In genomic region chr4:141570004-141570403, GRCm38 (mm10) we compare ENCODE assay signal across 11 mouse cellular contexts. TPM values are rescaled to one million over a fixed set of nuclear protein-coding genes. Genes with fewer than 3 reads are reported as not detected.
A peak's percentile ranks its signal among the peaks of the same experiment; 100 is the strongest.
DNase-seq lines count a peak whose midpoint lies in the region; ATAC-seq and TF ChIP-seq lines count a peak whose summit lies in the region.
"Had no signal": no experiment of that assay in that cellular context is flagged by ENCODE, and none has a peak within 500 bp of the region (broad histone marks: within the 10 kb centered on the region; RNA-seq: fewer than 3 reads in every experiment).

No protein-coding gene starts in this region.

- H3K4me1 ChIP-seq in intestine, postnatal 0 days (replicated peaks; ENCODE audit: control insufficient read depth, insufficient read depth, low read length): peaks cover 9% of the 10 kb centered on the region
- H3K4me1 ChIP-seq in intestine, embryonic 16.5 days (ENCODE audit: control insufficient read depth, insufficient read depth, low read length): peaks cover 38% of the 10 kb centered on the region
- H3K4me1 ChIP-seq in kidney, adult 2 months (ENCODE audit: control insufficient read depth, insufficient read depth, low read length): peaks cover 49% of the 10 kb centered on the region
- no peaks in the 10 kb centered on the region for H3K4me1 ChIP-seq in neural tube, embryonic 15.5 days
- no peaks in the 10 kb centered on the region for H3K4me1 ChIP-seq in midbrain, embryonic 16.5 days (ENCODE audit: control insufficient read depth, insufficient read depth, low read length)

- no peaks in the 10 kb centered on the region for H3K9me3 ChIP-seq in intestine, postnatal 0 days (ENCODE audit: control insufficient read depth)
- no peaks in the 10 kb centered on the region for H3K9me3 ChIP-seq in intestine, embryonic 16.5 days (ENCODE audit: control insufficient read depth, low read length)
- no peaks in the 10 kb centered on the region for H3K9me3 ChIP-seq in neural tube, embryonic 15.5 days (replicated peaks)
- no peaks in the 10 kb centered on the region for H3K9me3 ChIP-seq in midbrain, embryonic 16.5 days (replicated peaks; ENCODE audit: control insufficient read depth, low read length, poor library complexity, severe bottlenecking)
- H3K9me3 ChIP-seq: embryonic facial prominence, embryonic 15.5 days; stomach, embryonic 15.5 days had no signal

- no peaks in the 10 kb centered on the region for H3K36me3 ChIP-seq in intestine, postnatal 0 days (ENCODE audit: control insufficient read depth, insufficient read depth)
- no peaks in the 10 kb centered on the region for H3K36me3 ChIP-seq in intestine, embryonic 16.5 days (ENCODE audit: control insufficient read depth, insufficient read depth, low read length)
- H3K36me3 ChIP-seq in kidney, adult 2 months (ENCODE audit: control insufficient read depth, insufficient read depth, low read length): no peaks in the 10 kb centered on the region
- no peaks in the 10 kb centered on the region for H3K36me3 ChIP-seq in neural tube, embryonic 15.5 days
- H3K36me3 ChIP-seq in midbrain, embryonic 16.5 days (ENCODE audit: control insufficient read depth, insufficient read depth, low read length): no peaks in the 10 kb centered on the region
- H3K36me3 ChIP-seq: embryonic facial prominence, embryonic 15.5 days; stomach, embryonic 15.5 days had no signal

- no peaks in the 10 kb centered on the region for H3K27me3 ChIP-seq in intestine, postnatal 0 days (replicated peaks; ENCODE audit: control insufficient read depth, insufficient read depth, low read length)
- H3K27me3 ChIP-seq in intestine, embryonic 16.5 days (replicated peaks; ENCODE audit: control insufficient read depth, insufficient read depth, low read length): no peaks in the 10 kb centered on the region
- no peaks in the 10 kb centered on the region for H3K27me3 ChIP-seq in kidney, adult 2 months (replicated peaks; ENCODE audit: control insufficient read depth, insufficient read depth, low read length)
- no peaks in the 10 kb centered on the region for H3K27me3 ChIP-seq in neural tube, embryonic 15.5 days (replicated peaks)
- H3K27me3 ChIP-seq in midbrain, embryonic 16.5 days (ENCODE audit: control insufficient read depth, insufficient read depth, low read depth, low read length): no peaks in the 10 kb centered on the region
- H3K27me3 ChIP-seq: embryonic facial prominence, embryonic 15.5 days; stomach, embryonic 15.5 days had no signal

- peak; percentile 5; the same call in 1 of the 2 replicates for ATAC-seq in intestine, postnatal 0 days
- ATAC-seq in intestine, embryonic 16.5 days: no peak
- no peak for ATAC-seq in neural tube, embryonic 15.5 days (ENCODE audit: low FRiP score)
- ATAC-seq in midbrain, embryonic 16.5 days: no peak

- no peak overlapping the region for H3K9ac ChIP-seq in intestine, postnatal 0 days (ENCODE audit: low read depth, low read length)
- no peak overlapping the region for H3K9ac ChIP-seq in intestine, embryonic 16.5 days (ENCODE audit: low read depth, low read length)
- no peak overlapping the region for H3K9ac ChIP-seq in neural tube, embryonic 15.5 days (replicated peaks)
- H3K9ac ChIP-seq in midbrain, embryonic 16.5 days (ENCODE audit: low read depth, low read length): no peak overlapping the region
- H3K9ac ChIP-seq: embryonic facial prominence, embryonic 15.5 days; stomach, embryonic 15.5 days had no signal

- peak; percentile 100 for DNase-seq in R1 (ENCODE audit: low read depth, low spot score)
- DNase-seq in kidney, adult 2 months: peak; percentile 96
- DNase-seq in lung, postnatal 36 days: peak; percentile 87
- DNase-seq in c-Kit-positive CD71-positive TER-119-positive erythroid progenitor cells, embryonic 14.5 days (ENCODE audit: low spot score): no peak
- DNase-seq: cerebellum, adult 11 months had no signal

- H3K27ac ChIP-seq in intestine, postnatal 0 days (ENCODE audit: low read depth, low read length): peak overlapping the region; percentile 90; the same call in 1 of the 2 replicates
- no peak overlapping the region for H3K27ac ChIP-seq in intestine, embryonic 16.5 days (ENCODE audit: low read length)
- peak overlapping the region; percentile 90 for H3K27ac ChIP-seq in kidney, adult 2 months (ENCODE audit: insufficient read depth, low read depth, low read length)
- no peak overlapping the region for H3K27ac ChIP-seq in neural tube, embryonic 15.5 days (replicated peaks)
- no peak overlapping the region for H3K27ac ChIP-seq in midbrain, embryonic 16.5 days (ENCODE audit: low read length)
- H3K27ac ChIP-seq: embryonic facial prominence, embryonic 15.5 days; stomach, embryonic 15.5 days had no signal

- no peak overlapping the region for H3K4me2 ChIP-seq in intestine, postnatal 0 days (replicated peaks; ENCODE audit: low read depth)
- H3K4me2 ChIP-seq in intestine, embryonic 16.5 days (ENCODE audit: low read depth, low read length): no peak overlapping the region
- H3K4me2 ChIP-seq in neural tube, embryonic 15.5 days: no peak overlapping the region
- no peak overlapping the region for H3K4me2 ChIP-seq in midbrain, embryonic 16.5 days (ENCODE audit: low read length)
- H3K4me2 ChIP-seq: embryonic facial prominence, embryonic 15.5 days; stomach, embryonic 15.5 days had no signal

- WGBS in intestine, postnatal 0 days: 57% methylated on average over 6 of the region's 6 CpGs
- 65% methylated on average over 6 of the region's 6 CpGs for WGBS in intestine, embryonic 16.5 days
- 16% methylated on average over 6 of the region's 6 CpGs for WGBS in kidney, adult 2 months
- 74% methylated on average over 6 of the region's 6 CpGs for WGBS in neural tube, embryonic 15.5 days
- 85% methylated on average over 6 of the region's 6 CpGs for WGBS in midbrain, embryonic 16.5 days

- no peak for TF ChIP-seq POLR2A in kidney, adult 2 months (IDR thresholded peaks at IDR 0.05; ENCODE audit: low read depth, low read length)

- no peak overlapping the region for H3K4me3 ChIP-seq in intestine, postnatal 0 days (ENCODE audit: low read depth, low read length)
- H3K4me3 ChIP-seq in intestine, embryonic 16.5 days (ENCODE audit: low read length): no peak overlapping the region
- H3K4me3 ChIP-seq in kidney, adult 2 months (ENCODE audit: insufficient read depth, low read depth, low read length): no peak overlapping the region
- no peak overlapping the region for H3K4me3 ChIP-seq in neural tube, embryonic 15.5 days (replicated peaks)
- no peak overlapping the region for H3K4me3 ChIP-seq in midbrain, embryonic 16.5 days (ENCODE audit: low read depth, low read length)
- H3K4me3 ChIP-seq: embryonic facial prominence, embryonic 15.5 days; stomach, embryonic 15.5 days had no signal

- TF ChIP-seq CTCF in intestine, postnatal 0 days (IDR thresholded peaks at IDR 0.05; ENCODE audit: low read depth): no peak
- no peak for TF ChIP-seq CTCF in kidney, adult 2 months (conservative IDR thresholded peaks at IDR 0.05; ENCODE audit: insufficient read depth, insufficient read length, low read depth, low read length)

RNA-seq across cellular contexts. Expression of gene Spen, which starts 31.6 kb away (rescaled TPM):
- 3.2 and 4.0 TPM in 2 replicates for polyA plus RNA-seq in intestine, postnatal 0 days (2015; fragmentation: Nextera tagmentation; extraction: Ambion mirVana)
- polyA plus RNA-seq in intestine, embryonic 16.5 days (2015; fragmentation: Nextera tagmentation; extraction: Ambion mirVana): 6.2 and 6.3 TPM in 2 replicates
- polyA plus RNA-seq in kidney, adult 2 months (2012; rRNA removed): 15.9 and 19.6 TPM in 2 replicates
- polyA plus RNA-seq in neural tube, embryonic 15.5 days (2015; fragmentation: Nextera tagmentation; extraction: Ambion mirVana): 13.4 and 13.7 TPM in 2 replicates
- polyA plus RNA-seq in midbrain, embryonic 16.5 days (2015; fragmentation: Nextera tagmentation; extraction: Ambion mirVana): 13.6 and 19.2 TPM in 2 replicates

RNA-seq across cellular contexts. Expression of gene Fblim1, which starts 35.9 kb away (rescaled TPM):
- 52.8 and 59.2 TPM in 2 replicates for polyA plus RNA-seq in intestine, postnatal 0 days (2015; fragmentation: Nextera tagmentation; extraction: Ambion mirVana)
- 63.8 and 66.2 TPM in 2 replicates for polyA plus RNA-seq in intestine, embryonic 16.5 days (2015; fragmentation: Nextera tagmentation; extraction: Ambion mirVana)
- 10.2 and 10.5 TPM in 2 replicates for polyA plus RNA-seq in kidney, adult 2 months (2012; rRNA removed)
- polyA plus RNA-seq in neural tube, embryonic 15.5 days (2015; fragmentation: Nextera tagmentation; extraction: Ambion mirVana): 31.0 and 32.2 TPM in 2 replicates
- 35.6 and 37.8 TPM in 2 replicates for polyA plus RNA-seq in midbrain, embryonic 16.5 days (2015; fragmentation: Nextera tagmentation; extraction: Ambion mirVana)

RNA-seq across cellular contexts. Expression of gene Tmem82, which starts 48.4 kb away (rescaled TPM):
- polyA plus RNA-seq in intestine, postnatal 0 days (2015; fragmentation: Nextera tagmentation; extraction: Ambion mirVana): 42.0 and 45.7 TPM in 2 replicates
- polyA plus RNA-seq in intestine, embryonic 16.5 days (2015; fragmentation: Nextera tagmentation; extraction: Ambion mirVana): 31.7 and 36.4 TPM in 2 replicates
- polyA plus RNA-seq in kidney, adult 2 months (2012; rRNA removed): 29.0 and 32.3 TPM in 2 replicates
- polyA plus RNA-seq in neural tube, embryonic 15.5 days (2015; fragmentation: Nextera tagmentation; extraction: Ambion mirVana): 0.18 and 0.88 TPM in 2 replicates
- polyA plus RNA-seq in midbrain, embryonic 16.5 days (2015; fragmentation: Nextera tagmentation; extraction: Ambion mirVana): 0.14 and 0.43 TPM in 2 replicates

RNA-seq across cellular contexts. Expression of gene Slc25a34, which starts 53.6 kb away (rescaled TPM):
- 23.8 and 25.7 TPM in 2 replicates for polyA plus RNA-seq in intestine, postnatal 0 days (2015; fragmentation: Nextera tagmentation; extraction: Ambion mirVana)
- 7.4 and 10.5 TPM in 2 replicates for polyA plus RNA-seq in intestine, embryonic 16.5 days (2015; fragmentation: Nextera tagmentation; extraction: Ambion mirVana)
- polyA plus RNA-seq in kidney, adult 2 months (2012; rRNA removed): 30.1 and 33.8 TPM in 2 replicates
- polyA plus RNA-seq in neural tube, embryonic 15.5 days (2015; fragmentation: Nextera tagmentation; extraction: Ambion mirVana): 0.10 and 0.28 TPM in 2 replicates
- 0.27 and 0.45 TPM in 2 replicates for polyA plus RNA-seq in midbrain, embryonic 16.5 days (2015; fragmentation: Nextera tagmentation; extraction: Ambion mirVana)

Comparison
In these comparisons a context has a peak if more than half of its experiments do, and no peak if none do; other contexts are left out.
1. H3K27ac ChIP-seq: peak in intestine, postnatal 0 days (single experiment) and kidney, adult 2 months (single experiment); none in intestine, embryonic 16.5 days (single experiment), neural tube, embryonic 15.5 days (single experiment) and midbrain, embryonic 16.5 days (single experiment).
2. RNA of gene Tmem82, which starts 48.4 kb away (polyA plus RNA-seq): 42.0 to 45.7 TPM in intestine, postnatal 0 days, 31.7 to 36.4 TPM in intestine, embryonic 16.5 days and 29.0 to 32.3 TPM in kidney, adult 2 months; 0.14 to 0.43 TPM in midbrain, embryonic 16.5 days and 0.18 to 0.88 TPM in neural tube, embryonic 15.5 days; every median in the first group is over 10 times any median in the second.